Mouse (Mus musculus): ENCODE data around the gene Zbtb12. TPM values are rescaled to one million over a fixed set of nuclear protein-coding genes. Genes with fewer than 3 reads are reported as not detected.

Zbtb12 gene
- total RNA-seq, 1 experiment, result 9.4 TPM

DNA sequence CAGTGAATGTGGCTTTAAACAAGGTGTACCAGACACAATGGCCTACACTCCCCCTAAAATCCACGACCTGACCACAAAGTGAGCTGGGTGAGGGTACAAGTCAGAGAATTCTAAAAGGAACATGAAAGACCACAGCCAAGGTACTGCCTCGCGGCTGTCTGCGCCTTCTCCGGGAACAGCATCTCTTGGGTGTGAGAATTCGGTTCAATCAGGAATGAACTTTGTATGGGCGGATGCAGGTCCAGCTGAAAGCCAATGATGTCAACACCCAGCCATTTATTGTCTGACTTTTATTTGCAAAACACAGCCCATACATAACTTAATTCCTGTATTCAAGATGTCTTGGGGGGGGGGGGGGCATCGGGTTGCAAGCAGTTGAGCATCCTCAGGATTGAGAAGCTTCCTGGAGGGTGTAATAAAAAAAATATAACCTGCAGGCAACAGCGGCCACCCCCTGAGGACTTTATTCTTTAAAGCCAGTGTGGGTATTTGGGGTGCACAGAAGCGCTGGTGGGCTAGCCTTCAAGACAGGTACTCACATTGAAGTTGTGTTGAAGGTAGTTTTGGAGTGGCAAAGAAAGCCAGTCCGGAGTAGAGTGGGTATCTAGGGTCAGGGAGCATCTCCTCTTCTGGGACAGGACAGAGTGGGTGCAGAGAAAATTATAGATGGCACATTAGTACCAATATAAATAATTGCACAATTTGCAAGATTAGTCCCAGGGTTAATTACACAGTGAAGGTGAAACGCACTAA lies 14.0 kb downstream of the Zbtb12 start:
- peaks cover 4% of the 10 kb centered on the region; the same call in 1 of the 2 replicates for H3K36me3 ChIP-seq (ENCODE audit: control insufficient read depth, insufficient read depth, low read length, poor library complexity, severe bottlenecking)
- DNase-seq (ENCODE audit: low read depth, low spot score), result no peak
- peak overlapping the region in 1 of 2 experiments; percentile 61; a peak in 1 of 4 replicates for H3K4me3 ChIP-seq (ENCODE audit: insufficient read depth in 1 of 2, low read depth in 1 of 2, low read length in 2 of 2, poor library complexity in 1 of 2, severe bottlenecking in 1 of 2)
- peak overlapping the region; percentile 56; the same call in 1 of the 2 replicates for H3K9ac ChIP-seq (ENCODE audit: insufficient read depth, low read depth, low read length, poor library complexity, severe bottlenecking)
- H3K4me1 ChIP-seq (ENCODE audit: control insufficient read depth in 2 of 2, insufficient read depth in 2 of 2, low read length in 2 of 2, poor library complexity in 1 of 2), result peaks cover 8 to 17% of the 10 kb centered on the region in 2 experiments
- peak overlapping the region; percentile 5; the same call in 1 of the 2 replicates for H3K27ac ChIP-seq (ENCODE audit: insufficient read depth, low read depth, low read length, poor library complexity, severe bottlenecking)
- no peak for TF ChIP-seq MAFK (IDR thresholded peaks at IDR 0.05; ENCODE audit: insufficient read depth, low read depth, low read length)
- TF ChIP-seq ZNF384 (IDR thresholded peaks at IDR 0.05; ENCODE audit: low read depth, low read length), result no peak
- TF ChIP-seq HCFC1 (IDR thresholded peaks at IDR 0.05; ENCODE audit: borderline replicate concordance, insufficient read depth, low read length), result no peak
- no peak for TF ChIP-seq CHD2 (IDR thresholded peaks at IDR 0.05; ENCODE audit: low read depth, low read length)
- no peak for TF ChIP-seq ZC3H11A (IDR thresholded peaks at IDR 0.05; ENCODE audit: borderline replicate concordance, low read depth, low read length)
- in situ Hi-C loops (cut with MboI; ENCODE audit: low sequenced_read_pairs in 2 of 2, unreplicated experiment in 2 of 2), result no loop called here
- no peaks in the 10 kb centered on the region for H3K9me3 ChIP-seq (ENCODE audit: control insufficient read depth, insufficient read depth, low read depth, low read length)

DNA sequence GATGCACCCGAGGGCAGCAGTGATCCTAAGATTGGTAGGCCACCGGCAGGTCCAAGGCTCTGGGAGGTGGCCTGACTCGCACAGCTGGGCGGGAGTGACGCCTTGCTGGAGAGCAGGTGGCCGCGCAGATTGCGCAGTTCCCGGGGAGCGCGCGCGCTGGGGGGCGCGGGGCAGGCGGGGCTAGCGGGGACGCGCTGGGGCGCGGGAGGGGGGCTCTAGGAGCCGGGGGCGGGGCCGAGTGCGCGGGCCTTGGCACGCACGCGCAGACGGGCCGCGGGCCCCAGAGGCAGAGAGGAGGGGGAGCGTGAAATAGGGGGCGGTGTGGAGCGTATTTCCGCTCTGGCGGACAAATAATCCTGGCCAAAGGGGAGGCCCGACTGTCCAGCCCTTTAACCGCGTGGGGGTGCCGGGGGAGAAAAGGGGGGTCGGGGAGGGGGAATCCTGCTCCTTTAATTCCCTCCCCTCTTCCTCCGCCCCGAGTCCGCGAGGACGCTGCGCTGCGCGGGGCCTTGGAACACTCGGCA lies 14.9 kb downstream of the Zbtb12 start:
- H3K36me3 ChIP-seq (ENCODE audit: control insufficient read depth, insufficient read depth, low read length, poor library complexity, severe bottlenecking), result peaks cover 4% of the 10 kb centered on the region; the same call in 1 of the 2 replicates
- H3K27ac ChIP-seq (ENCODE audit: insufficient read depth, low read depth, low read length, poor library complexity, severe bottlenecking), result peak overlapping the region; percentile 60
- no peaks in the 10 kb centered on the region for H3K9me3 ChIP-seq (ENCODE audit: control insufficient read depth, insufficient read depth, low read depth, low read length)
- H3K4me1 ChIP-seq (ENCODE audit: control insufficient read depth in 2 of 2, insufficient read depth in 2 of 2, low read length in 2 of 2, poor library complexity in 1 of 2), result peaks cover 8 to 17% of the 10 kb centered on the region in 2 experiments
- in situ Hi-C loops (cut with MboI; ENCODE audit: low sequenced_read_pairs in 2 of 2, unreplicated experiment in 2 of 2), result no loop called here
- peak; percentile 88 for DNase-seq (ENCODE audit: low read depth, low spot score)
- no peak for TF ChIP-seq CHD2 (IDR thresholded peaks at IDR 0.05; ENCODE audit: low read depth, low read length)
- no peak for TF ChIP-seq HCFC1 (IDR thresholded peaks at IDR 0.05; ENCODE audit: borderline replicate concordance, insufficient read depth, low read length)
- TF ChIP-seq MAFK (IDR thresholded peaks at IDR 0.05; ENCODE audit: insufficient read depth, low read depth, low read length), result no peak
- no peak for TF ChIP-seq ZC3H11A (IDR thresholded peaks at IDR 0.05; ENCODE audit: borderline replicate concordance, low read depth, low read length)
- no peak for TF ChIP-seq ZNF384 (IDR thresholded peaks at IDR 0.05; ENCODE audit: low read depth, low read length)
- peak overlapping the region; percentile 84 to 92 for H3K4me3 ChIP-seq (ENCODE audit: insufficient read depth in 1 of 2, low read depth in 1 of 2, low read length in 2 of 2, poor library complexity in 1 of 2, severe bottlenecking in 1 of 2)
- H3K9ac ChIP-seq (ENCODE audit: insufficient read depth, low read depth, low read length, poor library complexity, severe bottlenecking), result peak overlapping the region; percentile 86

DNA sequence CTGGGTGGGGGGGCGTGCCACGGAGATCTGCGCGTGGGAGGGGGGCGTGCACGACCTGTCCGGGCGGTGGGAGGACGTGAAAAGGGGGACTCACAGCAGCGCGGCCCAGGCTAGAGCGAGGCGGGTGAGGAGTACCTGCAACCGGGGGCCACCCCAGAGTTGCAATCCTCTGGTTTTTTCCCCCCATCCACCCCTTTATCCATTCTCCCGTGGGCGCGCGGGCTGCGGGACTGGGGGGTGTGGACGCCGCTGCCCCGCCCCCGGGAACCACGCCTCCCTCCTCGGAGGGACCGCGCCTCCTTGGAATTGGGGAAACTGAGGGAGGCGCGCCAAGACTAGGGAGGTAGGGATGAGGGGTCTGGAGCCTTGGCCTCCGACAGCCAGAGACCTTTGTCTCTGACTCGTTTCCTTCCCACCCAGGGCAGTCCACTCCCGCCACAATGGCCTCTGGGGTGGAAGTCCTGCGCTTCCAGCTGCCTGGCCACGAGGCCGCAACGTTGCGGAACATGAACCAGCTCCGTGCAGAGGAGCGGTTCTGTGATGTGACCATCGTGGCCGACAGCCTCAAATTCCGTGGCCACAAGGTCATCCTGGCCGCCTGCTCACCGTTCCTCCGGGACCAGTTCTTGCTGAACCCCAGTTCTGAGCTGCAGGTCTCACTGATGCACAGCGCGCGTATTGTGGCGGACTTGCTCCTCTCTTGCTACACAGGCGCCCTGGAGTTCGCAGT lies 15.7 kb downstream of the Zbtb12 start:
- Histone ChIP-seq H3K4me3 (ENCODE audit: insufficient read depth in 1 of 2, low read depth in 1 of 2, low read length in 2 of 2, poor library complexity in 1 of 2, severe bottlenecking in 1 of 2) (peak overlapping the region; percentile 84 to 92), H3K4me1 (ENCODE audit: control insufficient read depth in 2 of 2, insufficient read depth in 2 of 2, low read length in 2 of 2, poor library complexity in 1 of 2) (peaks cover 8 to 16% of the 10 kb centered on the region in 2 experiments), H3K27ac (ENCODE audit: insufficient read depth, low read depth, low read length, poor library complexity, severe bottlenecking) (peak overlapping the region; percentile 60; the same call in 1 of the 2 replicates), H3K9me3 (ENCODE audit: control insufficient read depth, insufficient read depth, low read depth, low read length) (no peaks in the 10 kb centered on the region), H3K9ac (ENCODE audit: insufficient read depth, low read depth, low read length, poor library complexity, severe bottlenecking) (peak overlapping the region; percentile 86), H3K36me3 (ENCODE audit: control insufficient read depth, insufficient read depth, low read length, poor library complexity, severe bottlenecking) (peaks cover 4% of the 10 kb centered on the region; the same call in 1 of the 2 replicates)
- no peak for TF ChIP-seq ZC3H11A (IDR thresholded peaks at IDR 0.05; ENCODE audit: borderline replicate concordance, low read depth, low read length)
- in situ Hi-C loops (cut with MboI; ENCODE audit: low sequenced_read_pairs in 2 of 2, unreplicated experiment in 2 of 2), result no loop called here
- DNase-seq (ENCODE audit: low read depth, low spot score), result no peak

DNA sequence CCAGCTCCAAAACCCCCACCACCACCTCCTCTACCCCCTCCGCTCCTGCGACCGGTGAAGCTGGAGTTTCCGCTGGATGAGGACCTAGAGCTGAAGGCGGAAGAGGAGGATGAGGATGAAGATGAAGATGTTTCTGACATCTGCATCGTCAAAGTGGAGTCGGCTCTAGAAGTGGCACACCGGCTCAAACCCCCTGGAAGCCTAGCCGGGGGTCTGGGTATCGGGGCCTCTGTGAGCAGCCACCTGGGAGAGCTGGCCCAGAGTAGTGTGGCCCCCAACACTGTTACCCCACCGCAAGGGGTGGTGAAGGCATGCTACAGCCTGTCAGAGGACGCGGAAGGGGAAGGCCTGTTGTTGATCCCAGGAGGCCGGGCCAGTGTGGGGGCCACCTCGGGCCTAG lies 16.4 kb downstream of the Zbtb12 start:
- no peak for DNase-seq (ENCODE audit: low read depth, low spot score)
- Histone ChIP-seq H3K9ac (ENCODE audit: insufficient read depth, low read depth, low read length, poor library complexity, severe bottlenecking) (peak overlapping the region; percentile 86; the same call in 1 of the 2 replicates), H3K27ac (ENCODE audit: insufficient read depth, low read depth, low read length, poor library complexity, severe bottlenecking) (no peak overlapping the region), H3K36me3 (ENCODE audit: control insufficient read depth, insufficient read depth, low read length, poor library complexity, severe bottlenecking) (peaks cover 4% of the 10 kb centered on the region; the same call in 1 of the 2 replicates), H3K4me3 (ENCODE audit: insufficient read depth in 1 of 2, low read depth in 1 of 2, low read length in 2 of 2, poor library complexity in 1 of 2, severe bottlenecking in 1 of 2) (peak overlapping the region; percentile 84 to 92; a peak in 3 of 4 replicates), H3K4me1 (ENCODE audit: control insufficient read depth in 2 of 2, insufficient read depth in 2 of 2, low read length in 2 of 2, poor library complexity in 1 of 2) (peaks cover 6 to 12% of the 10 kb centered on the region in 2 experiments), H3K9me3 (ENCODE audit: control insufficient read depth, insufficient read depth, low read depth, low read length) (no peaks in the 10 kb centered on the region)
- TF ChIP-seq MAFK (IDR thresholded peaks at IDR 0.05; ENCODE audit: insufficient read depth, low read depth, low read length), result no peak
- TF ChIP-seq ZC3H11A (IDR thresholded peaks at IDR 0.05; ENCODE audit: borderline replicate concordance, low read depth, low read length), result no peak
- no peak for TF ChIP-seq HCFC1 (IDR thresholded peaks at IDR 0.05; ENCODE audit: borderline replicate concordance, insufficient read depth, low read length)
- no peak for TF ChIP-seq CHD2 (IDR thresholded peaks at IDR 0.05; ENCODE audit: low read depth, low read length)
- no peak for TF ChIP-seq ZNF384 (IDR thresholded peaks at IDR 0.05; ENCODE audit: low read depth, low read length)
- in situ Hi-C loops (cut with MboI; ENCODE audit: low sequenced_read_pairs in 2 of 2, unreplicated experiment in 2 of 2), result no loop called here

All from ES-E14 (cell line).